Mouse (Mus musculus) neural tube, embryonic 10.5 days (tissue): ENCODE data around the gene Ip6k3.
A peak's percentile ranks its signal among the peaks of the same experiment; 100 is the strongest.

Experiments
- DNase-seq: peaks from one replicate; pipeline ENCODE4 v3.0.0-alpha.2; 2017; ENCODE audit warnings: low spot score; ENCODE audit errors: extremely low spot score

The Ip6k3 gene

GRCm38 (mm10) chr17:27167545-27167944, at the start of gene Ip6k3:
Gene Ip6k3 (minus strand): TSS chr17:27167795.
- no peak for DNase-seq

DNA sequence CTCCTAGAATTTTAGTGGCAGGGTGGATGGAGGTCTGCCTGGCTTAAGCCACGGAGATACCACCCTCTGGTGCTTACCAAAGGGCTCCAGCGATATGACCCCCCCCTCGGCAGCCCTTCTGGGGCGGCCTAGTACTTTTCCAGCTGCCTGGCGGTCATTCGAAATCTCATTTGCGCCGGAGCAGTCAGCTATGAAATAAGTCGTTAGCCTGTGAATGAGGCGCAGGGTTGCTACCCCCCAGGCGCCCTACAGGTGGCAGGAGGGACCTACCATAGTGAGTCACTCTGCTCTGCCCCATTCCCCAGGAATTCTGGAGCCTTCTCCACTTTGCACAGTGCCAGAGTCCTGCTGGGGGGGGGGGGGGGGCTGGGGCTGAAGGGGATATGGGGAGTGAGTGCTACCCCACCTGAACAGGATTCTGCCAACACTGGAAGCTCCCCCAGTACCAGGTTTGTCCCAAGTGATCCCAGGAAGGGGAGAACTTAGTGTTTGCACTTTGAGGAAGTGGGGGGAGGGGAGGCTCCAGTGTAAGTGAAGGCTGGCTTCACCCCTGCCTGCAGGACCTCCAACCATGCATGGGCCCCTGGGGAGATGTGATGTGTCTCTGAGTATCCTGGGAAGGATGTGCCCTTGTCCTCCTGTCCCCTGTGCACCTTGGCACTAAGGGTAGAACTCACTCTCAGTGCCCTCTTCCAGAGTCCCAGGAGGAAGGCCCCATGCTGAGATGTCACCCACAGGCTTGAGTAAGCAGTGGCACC, 45.4 kb upstream of the Ip6k3 start:
- peak; percentile 56 for DNase-seq

GRCm38 (mm10) chr17:27212006-27212405, 44.4 kb upstream of the Ip6k3 start:
- no peak for DNase-seq

DNA sequence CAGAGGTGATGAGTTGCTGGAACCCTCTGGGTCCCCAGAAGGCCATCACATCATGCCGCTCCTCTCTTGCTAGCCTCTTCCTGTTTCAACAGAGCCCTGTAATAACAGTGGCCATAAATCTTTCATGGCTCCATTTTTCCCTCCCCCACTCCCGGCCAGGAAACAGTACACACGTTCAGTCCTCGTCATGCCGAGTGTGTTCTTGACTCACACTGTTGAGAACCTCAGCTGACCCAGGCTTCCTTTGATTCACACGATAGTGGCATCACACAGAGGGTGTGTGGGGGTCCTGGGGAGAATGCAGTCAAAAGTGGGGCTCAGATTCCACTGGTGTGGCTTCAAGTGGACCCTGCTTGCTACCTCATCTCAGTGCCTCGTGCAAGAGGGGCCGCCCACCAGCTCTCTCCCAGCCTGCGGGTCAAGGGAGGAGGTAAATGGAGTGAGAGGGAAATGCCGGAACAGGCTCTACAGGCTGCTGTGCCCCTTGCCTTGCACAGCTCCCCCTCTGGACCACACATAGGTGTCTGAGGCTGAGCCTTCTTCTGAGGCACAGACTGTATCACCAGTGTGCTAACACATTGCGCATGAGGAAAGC, 39.6 kb upstream of the Ip6k3 start:
- peak; percentile 53 for DNase-seq

DNA sequence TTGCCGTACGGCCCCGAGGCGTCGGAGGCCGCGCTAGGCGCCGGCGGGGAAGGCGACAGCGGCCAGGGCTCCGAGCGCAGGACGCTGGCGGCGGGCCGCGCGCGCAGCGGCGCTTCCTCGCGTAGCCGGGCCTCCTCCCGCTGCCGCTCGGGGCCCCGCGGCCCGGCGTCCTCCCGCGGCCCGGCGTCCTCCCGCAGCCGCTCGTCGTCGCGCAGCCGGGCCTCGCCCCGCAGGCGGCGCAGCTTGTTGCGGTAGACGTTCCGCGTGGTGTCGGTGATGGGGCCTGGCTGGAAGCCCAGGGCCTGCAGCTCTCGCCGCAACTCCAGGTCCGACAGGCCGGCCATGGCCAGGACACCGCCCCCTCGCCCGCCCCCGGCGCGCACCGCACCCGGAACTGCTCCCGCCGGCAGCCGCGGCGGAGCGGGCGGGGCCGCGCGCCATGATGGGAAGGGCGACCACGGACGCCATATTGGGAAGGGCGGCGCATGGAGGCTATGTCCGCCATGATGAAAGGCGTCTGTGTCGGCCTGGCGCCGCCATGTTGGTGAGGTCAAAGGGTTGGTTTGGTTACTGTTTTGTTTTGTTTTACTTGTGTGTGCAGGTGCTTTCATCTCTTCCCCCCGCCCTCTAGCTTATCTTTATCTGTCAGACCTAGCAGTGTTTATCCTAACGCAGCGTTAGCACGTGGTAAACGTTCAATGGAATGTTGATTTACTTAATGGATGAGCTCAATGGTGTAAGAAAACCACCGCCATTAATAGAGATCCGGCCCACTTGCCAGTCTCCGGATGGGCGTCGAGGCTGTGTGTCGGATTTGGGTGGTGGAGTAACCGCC, 36.7 kb upstream of the Ip6k3 start, which contains the start of gene Lemd2:
TSS of gene Lemd2 (minus strand) at position 395 of the 835 bp plus-strand sequence.
- peak; percentile 92 for DNase-seq

DNA sequence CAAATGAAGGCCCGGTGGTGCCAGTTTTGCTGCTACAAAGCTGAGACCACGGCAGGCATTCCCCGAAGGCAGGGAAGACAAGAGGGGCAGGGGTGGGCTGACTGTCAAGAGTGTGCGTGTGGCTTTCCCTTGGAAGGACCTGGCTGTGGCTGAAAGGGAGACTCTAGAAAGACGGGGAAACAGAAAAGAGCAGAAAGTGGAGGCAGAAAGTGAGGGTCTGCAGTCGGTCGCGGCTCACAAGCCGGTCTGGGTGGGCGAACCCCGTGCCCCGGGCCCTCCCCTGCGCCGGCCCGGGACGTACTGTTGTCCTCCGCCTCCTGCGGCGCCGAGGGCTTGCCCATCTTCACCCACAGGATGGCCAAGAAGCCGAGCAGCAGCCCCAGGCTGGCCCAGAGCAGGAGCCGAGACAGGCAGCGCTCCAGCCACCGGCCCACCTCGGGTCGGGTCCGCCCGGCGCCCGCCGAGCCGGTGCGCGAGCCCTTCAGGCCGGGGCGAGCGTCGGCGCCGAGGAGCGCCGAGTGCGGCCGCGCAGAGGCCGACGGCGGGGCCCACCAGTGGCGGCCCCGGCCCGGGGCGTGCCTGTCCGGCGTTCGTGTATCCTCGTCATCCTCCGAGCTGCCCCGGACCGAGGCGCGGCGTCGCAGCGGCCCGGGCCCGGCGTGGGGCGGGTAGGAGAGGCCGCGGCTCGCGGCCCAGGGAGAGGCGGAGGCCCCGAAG, 35.9 kb upstream of the Ip6k3 start:
- DNase-seq, result peak; percentile 69

- DNase-seq, result no peak
Observed at GRCm38 (mm10) chr17:27202919-27203357, 35.3 kb upstream of the Ip6k3 start.

GRCm38 (mm10) chr17:27201981-27202380, 34.4 kb upstream of the Ip6k3 start:
- DNase-seq, result no peak

- DNase-seq, result no peak
Observed at GRCm38 (mm10) chr17:27200801-27201200, 33.2 kb upstream of the Ip6k3 start.

DNA sequence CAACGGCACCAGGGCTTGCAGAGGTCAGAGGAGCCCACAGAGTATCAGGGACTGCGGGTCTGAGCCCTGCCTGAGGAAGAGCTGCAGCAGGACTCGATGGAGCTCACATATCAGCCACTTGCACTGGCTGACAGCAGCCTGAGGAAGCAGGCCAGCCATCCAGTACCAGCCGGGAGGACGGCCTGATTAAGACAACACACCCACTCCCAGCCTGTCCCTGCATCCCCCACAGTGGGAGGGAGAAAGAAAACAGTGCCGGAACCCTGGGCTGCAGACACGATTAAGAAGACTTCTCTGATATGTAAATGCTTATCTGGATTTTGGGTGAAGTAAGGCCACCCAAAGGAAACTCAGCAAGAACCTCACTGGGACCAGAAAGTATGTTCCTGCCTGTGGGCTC, 32.3 kb upstream of the Ip6k3 start:
- no peak for DNase-seq

DNA sequence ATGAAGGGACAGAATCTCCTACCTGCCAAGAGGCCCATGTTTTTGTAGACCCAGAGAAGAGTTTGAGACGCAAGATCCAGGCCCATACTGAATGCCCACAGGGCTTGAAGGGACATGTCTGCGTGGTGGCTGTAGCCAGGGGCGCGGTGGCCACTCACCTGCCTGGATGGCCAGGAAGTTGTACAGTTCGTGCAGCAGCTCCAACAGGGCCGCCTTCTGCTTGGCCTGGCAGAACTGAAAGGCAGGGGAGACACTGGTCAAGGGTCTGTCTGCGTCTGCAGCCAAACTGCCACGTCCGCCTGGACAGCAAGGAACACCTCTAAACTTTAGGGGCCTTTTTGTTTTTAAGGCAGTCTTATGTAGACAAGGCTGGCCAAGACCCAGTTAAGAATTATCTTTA, 31.6 kb upstream of the Ip6k3 start:
- no peak for DNase-seq

- no peak for DNase-seq
Observed at GRCm38 (mm10) chr17:27196206-27196605, 28.6 kb upstream of the Ip6k3 start.

DNA sequence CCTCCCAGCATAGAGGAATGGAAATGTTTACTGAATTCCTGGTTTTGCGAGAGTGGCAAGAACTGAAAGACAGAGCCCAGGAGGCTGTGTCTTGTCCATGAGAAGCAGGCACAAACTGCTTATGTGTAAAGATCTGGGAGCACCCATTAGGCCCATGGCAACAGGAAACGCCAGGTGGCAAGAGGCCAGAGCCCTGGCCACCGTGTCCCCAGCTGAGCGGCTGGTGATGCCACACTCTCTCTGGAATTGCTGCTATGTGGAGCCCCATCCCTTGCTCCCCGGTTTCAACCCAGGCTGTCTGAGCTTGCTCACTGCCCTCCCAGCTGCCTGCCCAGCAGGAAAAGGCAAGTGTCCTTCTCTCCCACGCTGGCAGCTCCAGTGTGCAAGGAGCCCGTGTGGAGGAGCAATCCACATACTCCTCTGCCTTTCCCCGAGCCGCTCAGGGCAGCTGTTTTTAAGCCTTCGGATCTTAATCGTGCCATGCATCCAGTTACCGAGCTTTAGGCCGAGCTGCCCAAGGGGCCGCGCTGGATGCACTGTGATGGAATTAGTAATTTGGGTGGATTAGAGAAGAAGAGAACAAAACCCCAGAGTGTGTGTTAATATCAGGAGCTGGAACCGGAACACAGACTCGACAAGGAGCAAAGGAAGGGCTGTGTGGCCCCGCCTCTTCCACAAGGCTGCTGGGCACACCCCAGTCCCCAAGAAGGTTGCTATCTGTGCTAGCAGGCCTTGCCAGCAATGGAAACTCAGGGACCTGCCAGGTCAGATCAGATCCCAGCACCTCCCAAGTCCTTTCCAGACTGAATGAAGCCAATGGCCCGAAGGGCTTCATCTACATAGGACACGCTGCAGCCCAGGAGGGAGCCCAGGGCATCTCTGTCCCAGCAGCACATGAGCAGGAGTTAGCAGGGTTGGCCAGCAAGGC, 26.9 kb upstream of the Ip6k3 start:
- DNase-seq, result no peak

DNA sequence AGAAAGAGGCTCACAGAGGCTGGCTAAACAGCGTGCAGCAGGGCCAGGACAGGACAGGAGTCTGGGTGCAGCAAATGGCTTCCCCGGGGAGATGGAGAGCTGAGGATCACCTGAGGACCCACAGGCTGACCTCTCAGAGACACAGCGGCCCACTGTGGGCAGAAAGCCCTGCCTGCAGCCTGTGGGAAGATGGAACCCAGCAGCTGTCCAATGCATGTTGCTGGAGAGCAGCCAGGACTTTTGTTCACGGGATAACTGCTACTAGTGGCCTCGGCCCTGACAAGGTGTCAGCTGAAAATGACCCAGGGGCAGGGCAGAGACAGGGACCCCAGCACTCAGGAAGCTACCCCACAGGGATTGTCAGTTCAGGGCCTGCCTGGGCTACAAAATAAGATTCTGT, 24.2 kb upstream of the Ip6k3 start:
- DNase-seq, result no peak

DNA sequence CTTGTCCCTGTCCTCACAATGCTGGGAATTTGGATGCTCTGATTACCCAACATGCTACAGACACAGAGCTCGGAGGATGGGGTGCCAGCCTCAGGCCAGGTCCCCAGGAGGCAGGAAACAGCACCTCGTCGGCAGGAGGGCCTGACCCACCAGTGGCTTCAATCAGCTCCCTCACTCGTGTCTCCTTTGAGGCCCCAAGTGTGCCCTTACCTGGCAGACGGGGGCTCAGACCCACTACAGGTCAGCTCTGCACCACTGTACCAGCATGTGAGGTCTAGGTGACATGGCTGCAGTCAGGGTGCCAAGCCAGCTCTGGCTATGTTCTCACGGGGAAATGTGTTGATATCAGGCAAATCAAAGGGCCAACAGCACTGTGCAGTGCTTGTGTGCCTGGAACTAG, 23.6 kb upstream of the Ip6k3 start:
- no peak for DNase-seq

GRCm38 (mm10) chr17:27189640-27190216, 22.1 kb upstream of the Ip6k3 start:
- DNase-seq, result peak; percentile 70

DNA sequence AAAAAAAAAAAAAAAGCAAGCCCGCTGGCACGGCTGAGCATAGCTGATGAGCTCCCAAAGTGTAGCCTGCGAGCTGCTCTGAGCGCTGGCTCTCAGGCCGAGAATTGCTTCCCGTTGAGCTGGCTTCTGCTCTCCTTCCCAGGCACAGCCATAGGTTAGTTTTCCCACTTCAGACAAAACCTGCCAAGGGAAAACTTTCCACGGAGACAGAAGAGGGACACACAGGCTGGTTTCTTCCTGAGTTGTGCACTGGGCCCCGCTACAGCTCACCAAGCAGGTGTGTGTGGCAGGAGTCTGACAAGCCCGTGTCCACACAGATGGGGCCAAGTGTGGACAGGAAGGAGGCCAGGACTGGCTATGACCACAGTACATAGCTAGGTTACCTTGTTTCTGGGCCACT, 21.3 kb upstream of the Ip6k3 start:
- DNase-seq, result no peak

DNA sequence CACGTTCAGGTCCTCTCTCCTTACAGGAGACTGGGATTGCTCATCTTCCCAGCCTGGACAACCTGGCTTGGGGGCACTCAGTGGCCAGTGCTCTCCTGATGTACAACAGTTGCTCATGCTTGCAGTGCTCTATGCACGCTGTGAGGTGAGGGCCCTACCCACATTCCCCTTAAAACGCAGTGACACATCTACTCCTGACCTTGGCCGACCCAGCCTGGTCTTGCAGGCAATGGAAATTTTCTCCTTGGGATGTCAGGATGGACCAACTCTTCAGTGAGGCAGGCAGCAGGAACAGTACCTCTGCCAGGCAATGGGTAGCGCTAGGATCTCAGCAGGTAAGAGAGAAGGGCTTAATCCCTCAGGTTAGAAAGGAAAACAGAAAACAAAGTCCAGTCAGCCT, 19.5 kb upstream of the Ip6k3 start:
- DNase-seq, result no peak

DNA sequence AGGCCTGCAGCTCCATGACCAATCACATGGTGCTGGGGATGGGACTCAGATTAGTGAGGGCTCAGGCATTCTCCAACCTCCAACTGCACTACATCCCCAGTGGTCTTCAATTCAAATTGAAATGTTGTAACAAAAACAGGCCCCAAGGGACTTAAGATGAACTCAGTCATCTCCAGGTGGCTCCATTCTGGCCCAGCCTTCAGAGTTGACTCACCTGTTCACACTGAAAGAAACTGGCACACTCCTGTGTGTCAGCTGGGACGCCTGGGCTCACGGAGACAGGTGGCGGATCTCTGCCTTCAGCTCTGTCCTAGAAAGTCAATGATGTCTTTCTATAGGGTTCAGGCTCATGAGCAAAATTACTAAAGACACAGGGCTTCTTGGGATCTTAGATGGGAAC, 18.5 kb upstream of the Ip6k3 start:
- DNase-seq, result no peak

DNA sequence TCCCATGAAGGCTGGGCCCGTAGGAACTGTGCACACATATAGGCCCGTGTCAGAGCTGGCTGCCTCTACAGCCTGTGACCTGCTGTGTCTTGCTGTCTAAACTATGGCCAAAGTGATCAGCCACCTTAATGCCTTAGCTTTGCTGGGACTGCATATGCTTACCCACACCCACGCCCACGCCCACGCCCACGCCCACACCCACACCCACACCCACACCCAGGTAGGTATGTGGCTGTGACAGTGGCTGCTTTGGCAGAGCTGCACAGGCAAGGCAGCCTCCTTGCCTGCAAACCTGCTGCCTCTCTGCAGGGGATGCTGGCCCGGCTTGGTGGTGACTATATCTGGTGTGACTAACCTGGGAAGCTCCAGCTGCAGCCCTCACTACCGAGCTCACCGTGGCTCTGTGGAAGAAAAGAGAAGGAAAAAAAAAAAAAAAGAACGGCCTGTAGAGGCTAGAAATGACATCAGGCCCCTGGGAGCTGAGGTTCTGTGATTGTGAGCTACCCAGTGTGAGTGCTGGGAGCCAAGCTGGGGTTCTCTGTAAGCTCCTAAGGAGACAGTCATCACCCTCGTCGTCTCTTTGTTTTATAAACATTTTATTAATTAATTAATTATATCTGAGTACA, 16.2 kb upstream of the Ip6k3 start:
- DNase-seq, result no peak
